Mouse (Mus musculus) T-cell, adult 66 days (primary cell): ENCODE data around the gene Dnaic2. TPM values are rescaled to one million over a fixed set of nuclear protein-coding genes. Genes with fewer than 3 reads are reported as not detected.

ENCODE experiments used
- total RNA-seq, 2 experiments: library from RNA; stranded (reverse); gene quantifications; 3 replicates in 1 of 2; 4 replicates in 1 of 2; pipeline ENCODE4 v1.2.4; 2023

The Dnaic2 gene
- total RNA-seq, result not detected

GRCm38 (mm10) chr11:114726965-114727825, at the start of gene Dnaic2:
Dnaic2 (plus strand) TSS chr11:114727408.

DNA sequence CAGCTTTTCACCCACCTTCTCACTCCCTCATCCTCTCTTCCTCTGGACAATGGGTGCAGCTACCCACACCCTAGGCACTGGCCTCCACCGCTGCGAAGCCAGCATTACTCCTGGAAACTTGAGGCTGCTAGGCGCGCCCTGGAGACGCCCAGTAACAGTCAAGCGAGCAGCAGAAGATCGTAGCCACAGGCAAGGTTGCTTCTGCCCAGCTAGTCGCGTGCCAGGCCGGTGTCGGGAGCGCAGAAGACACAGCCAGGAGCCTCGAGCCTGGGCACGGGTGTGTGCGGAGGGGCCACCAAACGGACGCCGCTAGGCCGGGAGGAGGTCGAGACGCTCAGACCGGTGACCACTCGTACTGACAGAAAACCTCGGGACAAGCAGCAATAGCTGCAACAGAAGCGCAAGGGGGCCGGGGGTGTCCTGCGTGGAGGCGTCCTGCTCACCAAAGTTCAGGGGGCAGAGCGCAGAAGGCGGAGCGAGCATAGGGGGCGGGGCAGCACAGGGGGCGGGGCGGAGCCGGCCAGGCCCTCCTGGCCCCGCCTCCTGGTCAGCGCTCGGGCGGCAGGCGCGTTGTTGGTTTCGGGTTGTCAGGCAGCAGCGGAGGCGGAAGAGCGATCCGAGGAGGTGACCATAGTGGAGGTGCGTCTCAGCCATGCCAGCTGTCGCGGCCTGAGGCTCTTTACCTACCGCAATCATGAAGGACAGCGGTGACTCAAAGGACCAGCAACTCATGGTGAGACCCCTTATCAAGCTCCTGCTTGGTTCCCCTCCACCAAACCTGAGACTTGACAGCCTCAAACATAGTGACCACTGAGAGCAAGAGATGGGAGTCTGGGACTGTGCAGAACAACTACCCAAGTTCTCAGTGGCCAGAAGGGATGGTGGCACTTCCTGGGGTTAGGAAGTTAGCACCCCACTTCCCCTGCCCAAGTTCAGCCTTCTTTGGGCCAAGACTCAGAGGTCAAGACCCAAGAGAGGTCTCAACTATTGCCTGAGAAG, 37.9 kb downstream of the Dnaic2 start, which contains the start of gene Kif19a:
Gene Kif19a, plus strand, starts transcription at position 569 of the 999 bp plus-strand sequence.

DNA sequence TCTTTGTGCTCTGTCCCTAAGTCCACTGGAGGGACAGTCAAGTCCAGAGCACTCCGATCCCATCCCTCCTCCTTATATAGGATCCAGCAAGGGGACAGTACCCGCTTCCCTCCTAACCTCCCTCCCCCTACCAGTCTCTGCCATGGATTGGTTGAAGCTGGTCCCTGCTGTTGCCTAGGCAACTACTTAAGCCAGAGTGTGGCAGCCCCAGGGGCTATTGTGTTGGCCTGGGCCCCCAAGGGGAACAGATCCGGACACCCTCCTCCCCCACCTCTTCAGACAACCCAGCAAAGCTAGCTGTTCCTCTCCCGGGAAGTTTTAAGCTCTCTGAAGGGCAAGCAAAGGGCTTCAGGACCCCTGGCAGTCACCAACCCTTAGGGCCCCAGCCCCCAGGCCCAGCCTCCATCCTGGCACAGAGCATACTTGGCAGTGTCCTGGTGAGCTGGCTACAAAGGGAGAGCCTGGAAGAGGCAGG, 68.7 kb downstream of the Dnaic2 start, which contains the start of gene Btbd17:
Gene Btbd17, minus strand, starts transcription at position 98 of the 475 bp plus-strand sequence.

GRCm38 (mm10) chr11:114798624-114799023, 71.4 kb downstream of the Dnaic2 start, which contains the start of gene Gpr142:
Gpr142 (plus strand) TSS chr11:114798924.

Other genes with a start within 250 kb of the Dnaic2 start
- gene Rpl38, start 58.9 kb upstream of the Dnaic2 start, total RNA-seq, result 1,000 to 10,000 TPM; 2,804 to 2,820 TPM
- 1 to 10 TPM in 1 of 2 experiments, under 1 TPM in 1; 0.74 to 1.7 TPM for gene Ttyh2, start 52.0 kb upstream of the Dnaic2 start, total RNA-seq
- gene Kif19a, start 38.0 kb downstream of the Dnaic2 start, total RNA-seq, result under 1 TPM in 1 of 2 experiments, not detected in 1; 0.29 TPM
- not detected for gene Btbd17, start 68.5 kb downstream of the Dnaic2 start, total RNA-seq
- gene Gpr142, start 71.5 kb downstream of the Dnaic2 start, total RNA-seq, result not detected
- gene Gprc5c, start 123.7 kb downstream of the Dnaic2 start, total RNA-seq, result under 1 TPM in 1 of 2 experiments, not detected in 1; 0.26 TPM
- gene Cd300a, start 162.6 kb downstream of the Dnaic2 start, total RNA-seq, result under 1 TPM; 0.15 to 0.96 TPM
- under 1 TPM in 1 of 2 experiments, not detected in 1; 0.21 TPM for gene Cd300lb, start 207.0 kb downstream of the Dnaic2 start, total RNA-seq
- not detected for gene Cd300c, start 241.7 kb downstream of the Dnaic2 start, total RNA-seq